Mouse (Mus musculus) liver, embryonic 13.5 days (tissue): ENCODE data around the gene Mark2. TPM values are rescaled to one million over a fixed set of nuclear protein-coding genes. Genes with fewer than 3 reads are reported as not detected.
A peak's percentile ranks its signal among the peaks of the same experiment; 100 is the strongest.

Experiments
- ATAC-seq: fragments of 200-750 bp; cut with Nextera tagmentation; 2 replicates; pipeline ENCODE4 v1.8.0; 2017; ENCODE audit warnings: low read depth, mild to moderate bottlenecking, moderate number of reproducible peaks, moderate library complexity
- DNase-seq: peaks from one replicate; pipeline ENCODE4 v3.0.0; 2022
- H3K27ac ChIP-seq: fragments of 300-500 bp; sonication (generic); 2 replicates; pipeline ENCODE4 v1.5.1; 2015; ENCODE audit warnings: moderate library complexity, mild to moderate bottlenecking, inconsistent platforms
- H3K27me3 ChIP-seq: fragments of 300-500 bp; sonication (generic); 2 replicates; pipeline ENCODE4 v1.6.1; 2015; ENCODE audit warnings: mild to moderate bottlenecking, inconsistent platforms
- H3K36me3 ChIP-seq: fragments of 300-500 bp; sonication (generic); 2 replicates; pipeline ENCODE4 v1.6.1; 2015; ENCODE audit warnings: mild to moderate bottlenecking, inconsistent platforms
- H3K4me1 ChIP-seq: fragments of 300-500 bp; sonication (generic); replicated peaks from 2 replicates; pipeline ENCODE4 v1.6.1; 2015; ENCODE audit warnings: inconsistent platforms
- H3K4me2 ChIP-seq: fragments of 300-500 bp; sonication (generic); 2 replicates; pipeline ENCODE4 v1.6.1; 2015; ENCODE audit warnings: inconsistent platforms, mild to moderate bottlenecking, moderate library complexity
- H3K4me3 ChIP-seq: fragments of 300-500 bp; sonication (generic); replicated peaks from 2 replicates; pipeline ENCODE4 v1.5.1; 2015; ENCODE audit warnings: mild to moderate bottlenecking, inconsistent platforms
- H3K9ac ChIP-seq: fragments of 300-500 bp; sonication (generic); 2 replicates; pipeline ENCODE4 v1.6.1; 2015; ENCODE audit warnings: mild to moderate bottlenecking, inconsistent platforms
- H3K9me3 ChIP-seq: fragments of 300-500 bp; sonication (generic); replicated peaks from 2 replicates; pipeline ENCODE4 v1.6.1; 2016; ENCODE audit warnings: inconsistent platforms
- WGBS: fragments of 180-500 bp; shearing (Covaris S2); methylation state at CpG from one replicate; pipeline ENCODE4 v1.1.7; 2015; ENCODE audit not compliant: insufficient replicate concordance; 5-methylcytosine and 5-hydroxymethylcytosine counted together
- polyA plus RNA-seq: library from polyadenylated mRNA; unstranded; fragments of >200 nt; fragmentation: Nextera tagmentation; extraction: Ambion mirVana; gene quantifications from 2 replicates; pipeline ENCODE4 v1.2.1, GENCODE M21; 2015

The Mark2 gene
- polyA plus RNA-seq, 1 experiment from 2014 or later, result 17.7 TPM

GRCm38 (mm10) chr19:7352809-7353495 is 11.3 kb upstream of the Mark2 start:
- H3K4me1 ChIP-seq, result 0 out of 2 replicates have a peak, but pooled peaks cover 4% of the 10 kb centered on the region
- H3K4me2 ChIP-seq, result no peak overlapping the region
- H3K27ac ChIP-seq, result no peak overlapping the region
- ATAC-seq (no peak), DNase-seq (no peak)
- no peak overlapping the region for H3K4me3 ChIP-seq
- no peaks in the 10 kb centered on the region for H3K27me3 ChIP-seq
- no peak overlapping the region for H3K9ac ChIP-seq
- WGBS, result 82% methylated on average over 11 of the region's 11 CpGs
- H3K9me3 ChIP-seq, result no peaks in the 10 kb centered on the region
- H3K36me3 ChIP-seq, result no peaks in the 10 kb centered on the region

- ATAC-seq, result no peak
- H3K27me3 ChIP-seq, result no peaks in the 10 kb centered on the region
- no peaks in the 10 kb centered on the region for H3K36me3 ChIP-seq
- no peak for DNase-seq
- no peaks in the 10 kb centered on the region for H3K9me3 ChIP-seq
- 56% methylated on average over 1 of the region's 1 CpGs for WGBS
- H3K4me1 ChIP-seq, result 0 out of 2 replicates have a peak, but pooled peaks cover 4% of the 10 kb centered on the region
- no peak overlapping the region for H3K27ac ChIP-seq
- no peak overlapping the region for H3K4me2 ChIP-seq
- no peak overlapping the region for H3K9ac ChIP-seq
- H3K4me3 ChIP-seq, result no peak overlapping the region
These were observed 8.3 kb upstream of the Mark2 start for GRCm38 (mm10) chr19:7349993-7350392.

DNA sequence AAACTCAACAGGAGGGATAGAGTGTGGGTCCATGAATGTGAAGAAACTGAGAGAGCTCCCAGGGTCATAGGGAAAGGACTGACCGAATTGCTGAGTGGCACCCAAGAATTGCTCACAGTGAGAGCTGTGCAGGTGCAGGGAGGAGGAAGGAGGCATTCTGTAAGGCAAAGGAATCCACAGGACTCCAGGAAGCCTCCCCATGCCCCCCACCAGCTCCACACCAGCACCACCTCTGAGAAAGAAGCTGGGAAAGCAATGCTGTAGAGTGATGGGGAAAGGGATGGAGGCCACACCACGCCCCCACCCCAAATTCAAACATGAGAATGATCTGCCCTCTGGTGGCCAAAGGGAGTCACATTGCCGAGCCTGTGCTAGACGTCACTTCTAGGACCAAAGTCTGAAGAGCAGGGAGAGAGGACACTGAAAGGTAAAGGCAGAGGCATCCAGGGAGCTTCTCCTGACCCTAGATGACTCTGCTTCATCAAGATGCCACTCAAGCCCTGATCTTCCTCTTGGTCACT is 3.6 kb upstream of the Mark2 start:
- WGBS, result 16% methylated on average over 4 of the region's 4 CpGs
- Histone ChIP-seq H3K4me2 (no peak overlapping the region), H3K9ac (no peak overlapping the region), H3K27ac (no peak overlapping the region), H3K27me3 (no peaks in the 10 kb centered on the region), H3K4me1 (peaks cover 18% of the 10 kb centered on the region), H3K4me3 (no peak overlapping the region), H3K36me3 (no peaks in the 10 kb centered on the region), H3K9me3 (no peaks in the 10 kb centered on the region)
- ATAC-seq, result no peak
- DNase-seq, result no peak

DNA sequence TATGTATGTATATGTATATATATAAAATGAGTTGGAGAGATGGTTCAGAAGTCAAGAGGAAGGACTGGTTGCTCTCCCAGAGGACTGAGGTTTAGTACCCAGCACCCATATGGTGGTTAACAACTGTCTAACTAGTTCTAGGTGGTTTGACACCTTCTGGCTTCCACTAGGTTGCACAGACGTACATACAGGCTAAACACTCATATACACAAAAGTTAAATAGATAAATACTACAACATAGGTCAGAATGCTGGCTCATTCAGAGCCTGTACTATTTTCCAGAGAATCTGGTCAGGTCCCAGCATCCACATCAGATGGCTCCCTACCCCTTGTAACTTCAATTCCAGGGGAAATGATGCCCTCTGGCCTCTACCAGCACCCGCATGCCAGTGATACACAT is 986 bp upstream of the Mark2 start:
- Histone ChIP-seq H3K9ac (peak overlapping the region; percentile 72; the same call in 1 of the 2 replicates), H3K4me1 (peaks cover 40% of the 10 kb centered on the region), H3K36me3 (peaks cover 4% of the 10 kb centered on the region), H3K4me2 (peak overlapping the region; percentile 95), H3K27ac (peak overlapping the region; percentile 86), H3K27me3 (no peaks in the 10 kb centered on the region), H3K9me3 (no peaks in the 10 kb centered on the region), H3K4me3 (0 out of 2 replicates have a peak overlapping the region, but pooled peaks have one; percentile 94)
- DNase-seq, result no peak
- no peak for ATAC-seq
- 81% methylated on average over 2 of the region's 2 CpGs for WGBS

GRCm38 (mm10) chr19:7340780-7341475 is 732 bp downstream of the Mark2 start:
- H3K27ac ChIP-seq, result peak overlapping the region; percentile 93
- H3K27me3 ChIP-seq, result no peaks in the 10 kb centered on the region
- H3K4me1 ChIP-seq, result peaks cover 58% of the 10 kb centered on the region
- ATAC-seq (peak; percentile 72), DNase-seq (no peak)
- WGBS, result under 1% methylated on average over 34 of the region's 46 CpGs
- H3K36me3 ChIP-seq, result peaks cover 4% of the 10 kb centered on the region
- peak overlapping the region; percentile 94 for H3K4me3 ChIP-seq
- H3K9me3 ChIP-seq, result no peaks in the 10 kb centered on the region
- H3K4me2 ChIP-seq, result peak overlapping the region; percentile 95
- H3K9ac ChIP-seq, result peak overlapping the region; percentile 98

- Histone ChIP-seq H3K27me3 (no peaks in the 10 kb centered on the region), H3K4me2 (peak overlapping the region; percentile 95), H3K27ac (peak overlapping the region; percentile 93), H3K9ac (peak overlapping the region; percentile 98), H3K4me3 (peak overlapping the region; percentile 94), H3K36me3 (peaks cover 4% of the 10 kb centered on the region), H3K9me3 (no peaks in the 10 kb centered on the region), H3K4me1 (peaks cover 63% of the 10 kb centered on the region)
- ATAC-seq (no peak), DNase-seq (no peak)
- WGBS, result 3% methylated on average over 15 of the region's 15 CpGs
These were observed 1.3 kb downstream of the Mark2 start for GRCm38 (mm10) chr19:7340371-7340779.

DNA sequence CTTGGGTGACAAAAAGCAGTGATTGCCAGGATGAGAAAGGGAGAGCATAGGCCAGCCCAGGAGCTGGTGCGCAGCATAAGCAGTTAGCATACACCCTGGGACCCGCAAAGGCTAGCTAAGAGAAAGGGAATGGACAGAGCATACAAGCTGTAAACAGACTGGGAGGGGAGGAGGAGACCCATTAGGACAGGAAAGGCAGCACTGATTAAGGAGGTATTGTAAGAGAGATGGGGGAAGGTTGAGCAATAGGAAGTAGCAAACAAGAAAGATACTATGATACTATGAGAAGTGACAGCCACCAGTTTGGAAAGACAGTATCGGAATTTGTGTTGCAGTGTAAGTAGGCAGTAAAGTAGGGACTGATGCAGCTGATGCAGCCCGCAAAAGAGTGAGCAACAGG is 1.8 kb downstream of the Mark2 start:
- WGBS, result 36% methylated on average over 4 of the region's 4 CpGs
- DNase-seq, result no peak
- no peak for ATAC-seq
- peaks cover 63% of the 10 kb centered on the region for H3K4me1 ChIP-seq
- peak overlapping the region; percentile 95 for H3K4me2 ChIP-seq
- no peaks in the 10 kb centered on the region for H3K9me3 ChIP-seq
- no peaks in the 10 kb centered on the region for H3K27me3 ChIP-seq
- peak overlapping the region; percentile 94 for H3K4me3 ChIP-seq
- H3K36me3 ChIP-seq, result peaks cover 4% of the 10 kb centered on the region
- H3K9ac ChIP-seq, result peak overlapping the region; percentile 98
- 0 out of 2 replicates have a peak overlapping the region, but pooled peaks have one; percentile 93 for H3K27ac ChIP-seq

DNA sequence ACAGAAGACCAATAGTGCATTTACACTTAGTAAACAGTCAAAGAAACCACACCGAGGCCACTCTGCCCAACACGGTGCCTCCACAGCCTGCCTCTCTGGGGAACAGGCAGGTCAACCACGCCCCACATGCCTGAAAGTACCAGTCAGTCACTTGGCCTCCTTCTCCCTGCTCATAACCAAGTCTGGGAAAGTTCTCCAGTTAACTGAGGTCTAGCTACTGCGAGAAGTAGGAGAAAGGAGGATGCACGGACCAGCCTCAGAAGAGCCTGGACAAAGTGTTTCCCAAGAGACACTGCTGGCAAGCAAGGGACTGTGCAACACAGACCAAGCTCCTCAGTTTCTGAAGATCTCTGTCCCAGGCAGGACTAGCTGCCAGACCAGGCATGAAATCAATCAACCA is 2.6 kb downstream of the Mark2 start:
- WGBS, result 47% methylated on average over 5 of the region's 5 CpGs

GRCm38 (mm10) chr19:7337781-7338342 is 3.8 kb downstream of the Mark2 start:
- 0 out of 2 replicates have a peak overlapping the region, but pooled peaks have one; percentile 14 for H3K9ac ChIP-seq
- no peak overlapping the region for H3K4me3 ChIP-seq
- no peak for ATAC-seq
- peaks cover 12% of the 10 kb centered on the region for H3K36me3 ChIP-seq
- H3K27me3 ChIP-seq, result no peaks in the 10 kb centered on the region
- DNase-seq, result no peak
- no peak overlapping the region for H3K27ac ChIP-seq
- no peaks in the 10 kb centered on the region for H3K9me3 ChIP-seq
- peaks cover 78% of the 10 kb centered on the region for H3K4me1 ChIP-seq
- 55% methylated on average over 2 of the region's 2 CpGs for WGBS
- H3K4me2 ChIP-seq, result 0 out of 2 replicates have a peak overlapping the region, but pooled peaks have one; percentile 9

More for the DNA sequence above, 2.6 kb downstream of the Mark2 start:
- H3K4me2 ChIP-seq, result peak overlapping the region; percentile 95
- no peaks in the 10 kb centered on the region for H3K9me3 ChIP-seq
- peaks cover 7% of the 10 kb centered on the region for H3K36me3 ChIP-seq
- H3K4me1 ChIP-seq, result peaks cover 71% of the 10 kb centered on the region
- H3K4me3 ChIP-seq, result peak overlapping the region; percentile 94
- DNase-seq (no peak), ATAC-seq (no peak)
- peak overlapping the region; percentile 98 for H3K9ac ChIP-seq
- H3K27me3 ChIP-seq, result no peaks in the 10 kb centered on the region
- no peak overlapping the region; the same call in 1 of the 2 replicates for H3K27ac ChIP-seq

- Histone ChIP-seq H3K36me3 (peaks cover 14% of the 10 kb centered on the region), H3K27ac (no peak overlapping the region), H3K27me3 (no peaks in the 10 kb centered on the region), H3K9me3 (no peaks in the 10 kb centered on the region), H3K9ac (no peak overlapping the region), H3K4me2 (no peak overlapping the region), H3K4me1 (peaks cover 69% of the 10 kb centered on the region), H3K4me3 (no peak overlapping the region)
- no peak for ATAC-seq
- no peak for DNase-seq
- WGBS, result 66% methylated on average over 4 of the region's 4 CpGs
These were observed 6.0 kb downstream of the Mark2 start for GRCm38 (mm10) chr19:7335656-7336055.

DNA sequence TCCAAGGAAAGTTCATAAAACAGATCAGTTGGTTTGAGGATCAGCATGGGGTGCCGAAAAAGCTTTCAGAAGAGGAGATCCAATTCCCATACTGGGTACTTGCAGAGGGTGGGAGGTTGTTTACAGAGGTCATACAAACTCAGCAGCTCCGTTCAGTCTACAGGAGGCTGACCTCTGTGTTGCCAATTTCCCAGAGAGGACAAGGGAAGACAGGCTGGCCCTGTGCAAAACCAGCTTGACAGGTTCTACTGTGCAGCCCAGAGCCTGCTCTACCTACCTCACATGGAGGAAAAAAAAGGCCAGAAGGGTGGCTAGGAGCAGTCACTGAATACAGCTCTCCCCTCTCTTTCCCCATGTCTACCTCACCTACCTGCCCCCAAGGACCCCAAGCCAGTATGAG is 7.6 kb downstream of the Mark2 start:
- ATAC-seq (peak; percentile 22; the same call in 1 of the 2 replicates), DNase-seq (no peak)
- H3K27me3 ChIP-seq, result no peaks in the 10 kb centered on the region
- H3K9ac ChIP-seq, result no peak overlapping the region
- no peaks in the 10 kb centered on the region for H3K9me3 ChIP-seq
- H3K4me3 ChIP-seq, result no peak overlapping the region
- H3K36me3 ChIP-seq, result peaks cover 15% of the 10 kb centered on the region
- no peak overlapping the region for H3K4me2 ChIP-seq
- no peak overlapping the region for H3K27ac ChIP-seq
- WGBS, result 81% methylated on average over 2 of the region's 2 CpGs
- H3K4me1 ChIP-seq, result peaks cover 53% of the 10 kb centered on the region
